Mouse (Mus musculus): Measurements from ENCODE around the gene Stub1.

Stub1 gene

DNA sequence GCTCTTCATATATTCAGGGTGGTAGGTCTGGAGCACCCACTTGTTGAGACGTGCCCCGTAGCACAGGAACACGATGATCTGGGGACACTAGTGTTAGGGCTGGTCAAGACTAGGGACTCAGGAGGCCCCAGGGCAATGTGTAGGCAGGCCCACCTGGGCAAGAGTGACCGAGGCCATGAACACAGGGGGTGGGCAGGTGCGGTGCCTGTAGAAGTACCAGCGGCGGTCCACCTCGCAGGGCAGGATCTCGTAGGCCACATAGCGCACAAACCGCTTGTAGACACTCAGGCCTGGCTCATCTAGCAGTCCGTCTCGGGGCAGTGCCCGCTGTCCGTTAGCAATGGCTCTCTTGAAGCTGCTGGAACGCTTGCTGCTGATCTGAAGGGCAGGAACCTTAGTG is 2.6 kb upstream of the Stub1 start:
- no peak for DNase-seq

DNA sequence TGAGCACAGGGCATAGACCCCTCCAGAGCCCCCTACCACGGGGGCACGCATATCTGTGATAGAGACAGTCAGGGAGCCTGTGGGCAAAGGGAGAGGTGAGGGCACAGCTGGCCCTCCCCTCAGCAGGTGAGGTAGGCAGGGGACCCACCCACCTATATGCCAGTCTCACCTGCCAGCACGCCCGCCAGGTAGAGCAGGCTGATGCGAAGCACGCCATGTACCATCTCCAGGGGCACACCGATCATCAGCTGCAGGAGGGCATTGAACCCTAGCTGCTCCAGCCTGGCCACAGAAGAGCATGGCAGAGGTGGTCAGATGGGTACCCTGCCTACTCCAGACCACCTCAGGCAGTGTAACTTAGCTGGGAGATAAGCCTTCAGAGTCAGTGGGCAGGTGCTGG is 2.1 kb upstream of the Stub1 start:
- DNase-seq = no peak

DNA sequence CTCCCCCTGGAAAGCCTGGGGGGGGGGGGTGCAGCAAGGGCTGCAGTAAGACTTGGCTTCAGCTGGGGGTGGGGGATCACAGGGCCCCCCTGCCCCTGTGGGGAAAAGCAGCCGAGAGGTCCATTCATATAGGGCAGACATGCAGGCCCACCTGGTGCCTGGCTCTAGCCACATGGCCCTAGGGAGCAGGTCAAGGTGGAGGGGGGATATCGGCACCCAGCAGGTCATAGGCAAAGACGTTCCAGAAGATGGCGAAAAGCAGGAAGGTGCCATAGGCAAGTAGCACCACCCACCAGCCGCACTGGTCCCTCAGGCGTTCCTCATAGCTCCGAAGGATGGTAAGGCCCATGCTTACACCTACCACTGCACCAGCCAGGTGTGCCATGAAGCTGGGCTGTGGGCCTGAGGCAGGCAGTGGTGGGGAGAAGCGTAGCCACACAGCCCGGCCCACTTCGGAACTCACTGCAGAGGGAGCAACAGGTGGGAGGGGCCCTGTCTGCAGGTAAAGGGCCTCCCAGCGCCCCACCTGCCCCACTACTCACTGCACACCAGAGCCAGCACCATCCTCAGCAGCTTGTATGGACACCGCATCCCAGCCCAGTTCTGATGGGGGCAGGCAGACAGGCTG is 1.5 kb upstream of the Stub1 start:
- DNase-seq = no peak

DNA sequence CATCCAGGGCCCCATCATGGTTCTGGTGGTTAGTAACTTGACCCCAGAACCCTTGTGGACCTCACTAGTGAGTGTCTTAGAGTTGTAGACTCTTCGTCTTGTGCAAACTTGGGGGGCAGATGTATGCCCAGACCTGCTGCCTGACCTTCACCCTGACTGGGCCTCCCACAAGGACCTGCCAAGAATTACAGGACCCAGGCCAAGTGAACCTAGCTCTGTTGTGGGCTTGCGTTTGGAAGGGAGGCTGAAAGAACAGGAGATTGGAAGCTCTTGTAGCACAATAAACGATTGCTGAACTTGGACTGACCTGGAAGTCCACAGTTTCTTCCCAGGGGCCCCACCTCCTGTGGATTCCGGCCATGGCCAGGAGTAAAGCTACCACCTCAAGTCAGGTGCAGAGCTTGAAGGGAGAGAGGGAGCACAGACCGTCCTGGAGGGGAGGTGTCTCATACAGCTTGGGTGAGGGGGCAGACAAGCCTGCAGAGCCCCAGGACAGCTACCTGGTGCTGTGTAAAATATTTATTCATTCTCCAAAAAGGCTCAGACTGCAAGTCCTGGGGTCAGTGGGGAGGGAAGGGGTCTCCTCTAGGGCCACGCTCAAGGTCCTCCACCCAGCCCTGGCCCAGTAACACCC is 874 bp upstream of the Stub1 start:
- no peak for DNase-seq

DNA sequence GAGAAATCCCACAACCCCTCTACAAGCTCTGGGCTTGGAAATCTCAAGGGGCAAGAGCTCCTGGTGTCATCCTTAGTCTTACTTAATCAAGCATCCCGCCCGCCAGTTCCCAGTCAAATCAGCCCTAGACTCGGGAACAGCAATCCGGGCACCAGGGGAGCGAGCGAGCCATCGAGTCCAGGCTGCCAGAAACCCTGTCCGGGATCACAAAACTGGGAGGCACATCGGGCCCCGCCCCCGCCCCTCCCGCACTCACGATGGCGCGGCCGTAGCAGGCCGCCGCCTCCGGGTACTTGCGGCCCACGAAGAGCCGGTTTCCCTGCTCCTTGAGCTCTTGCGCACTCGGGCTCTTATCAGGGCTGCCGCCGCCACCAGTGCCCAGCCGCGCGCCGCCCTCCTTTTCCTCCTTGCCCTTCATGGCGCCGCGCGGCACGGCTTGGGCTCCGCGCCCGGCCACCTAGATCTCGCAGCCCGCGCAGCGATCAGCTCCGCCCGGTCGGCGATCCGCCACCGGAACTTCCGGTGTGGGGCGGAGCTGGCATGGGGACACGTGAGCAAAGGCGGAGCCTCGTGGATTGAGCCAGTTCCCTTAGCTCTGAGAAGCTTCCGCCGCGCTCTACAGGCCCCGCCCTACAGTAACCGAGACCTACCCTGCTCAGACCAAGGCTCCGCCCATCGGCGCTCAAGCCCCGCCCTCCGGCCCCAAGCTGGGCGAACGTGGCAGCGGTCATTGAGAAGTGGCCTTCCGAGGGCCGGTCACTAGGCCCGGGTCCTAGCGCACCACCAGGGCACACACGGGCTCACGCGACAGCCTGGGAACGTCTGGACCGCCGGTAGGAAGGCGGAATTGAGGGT is 541 bp downstream of the Stub1 start:
- DNase-seq = peak; percentile 98

DNA sequence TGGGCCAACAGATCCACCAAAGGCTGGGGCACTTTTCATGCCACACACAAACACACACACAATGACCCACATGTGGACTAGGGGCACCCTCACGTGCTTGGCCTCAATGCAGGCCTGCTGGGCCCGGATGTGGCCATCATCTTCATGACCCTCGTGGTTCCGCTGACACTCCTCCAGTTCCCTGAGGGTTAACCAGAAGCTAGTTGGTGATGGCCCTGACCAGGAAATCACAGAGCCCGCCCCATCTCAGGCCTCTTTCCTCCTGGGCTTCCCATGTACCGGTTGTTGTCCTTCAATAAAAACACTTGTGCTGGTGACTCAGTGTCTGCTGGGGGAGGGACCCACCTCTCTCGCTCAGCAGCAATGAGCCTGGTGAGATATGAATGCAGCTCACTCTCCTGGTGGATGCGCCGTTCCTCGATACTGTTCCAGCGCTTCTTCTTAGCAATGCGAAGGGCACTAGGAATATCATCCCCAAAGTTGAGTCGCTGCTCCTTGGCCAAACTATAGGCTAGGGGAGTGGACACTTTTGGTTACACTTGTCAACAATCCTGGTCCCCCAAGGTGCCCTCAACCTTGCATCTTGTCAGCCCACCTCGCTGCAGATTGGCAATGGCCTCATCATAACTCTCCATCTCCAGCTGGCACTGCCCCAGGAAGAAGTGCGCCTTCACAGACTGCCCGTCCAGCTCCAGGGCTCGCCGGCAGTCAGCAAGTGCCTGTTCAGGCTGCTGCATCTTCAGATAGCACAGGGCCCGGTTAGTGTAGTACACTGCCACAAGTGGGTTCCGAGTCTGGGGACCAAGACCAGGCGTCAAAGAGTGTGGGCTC is 1.5 kb downstream of the Stub1 start:
- no peak for DNase-seq

DNA sequence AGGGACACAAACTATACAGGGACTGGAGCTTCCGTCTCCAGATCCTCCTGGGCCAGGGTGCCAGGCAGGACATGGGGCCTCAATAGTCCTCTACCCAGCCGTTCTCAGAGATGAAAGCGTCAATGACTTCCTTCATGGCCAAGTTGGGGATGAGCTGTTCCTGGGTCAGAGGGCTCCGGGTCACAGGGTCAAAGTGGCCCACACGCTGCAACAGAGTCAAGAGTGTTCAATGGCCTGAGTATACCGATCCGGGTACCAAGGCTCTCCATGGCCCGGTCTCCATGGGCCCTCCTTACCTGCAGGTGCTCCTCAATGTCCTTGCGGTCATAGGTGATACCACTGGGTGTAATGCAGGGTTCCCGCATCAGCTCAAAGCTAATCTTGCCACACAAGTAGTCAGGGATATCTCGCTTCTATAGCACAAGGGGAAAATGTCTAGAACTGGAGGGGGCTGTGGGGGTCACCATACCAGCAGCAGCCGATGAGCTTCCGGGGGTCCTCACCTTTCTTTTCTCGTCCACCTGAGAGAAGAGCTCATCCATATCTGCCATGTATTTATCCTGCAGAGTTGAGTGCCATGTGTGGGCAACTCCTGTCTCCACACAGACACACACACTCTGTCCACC is 2.3 kb downstream of the Stub1 start:
- no peak for DNase-seq

DNA sequence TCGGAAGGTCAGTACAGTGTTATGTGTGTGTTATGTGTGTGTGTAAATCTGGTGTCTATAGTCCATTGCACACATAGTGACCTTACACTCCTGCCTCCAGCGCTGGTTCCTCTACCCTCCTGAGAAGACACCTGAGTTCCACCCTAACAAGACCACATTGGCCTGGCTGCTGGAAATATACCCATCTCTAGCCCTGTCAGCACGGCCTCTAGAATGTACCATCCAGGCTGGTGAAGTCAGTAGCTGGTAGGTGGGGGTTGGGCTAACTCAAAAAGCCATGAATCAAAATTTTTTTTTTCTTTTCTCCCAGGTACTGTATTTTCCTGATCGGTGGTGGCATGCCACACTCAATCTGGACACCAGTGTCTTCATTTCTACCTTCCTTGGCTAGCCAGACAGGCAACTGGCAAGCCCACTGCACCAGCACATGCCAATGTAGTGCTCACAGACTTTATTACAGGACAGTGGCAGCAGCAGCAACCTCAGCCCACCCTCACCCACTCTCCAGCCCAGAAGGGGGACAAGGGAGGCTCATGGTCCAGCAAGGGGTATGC is 2.9 kb downstream of the Stub1 start:
- DNase-seq = no peak

DNA sequence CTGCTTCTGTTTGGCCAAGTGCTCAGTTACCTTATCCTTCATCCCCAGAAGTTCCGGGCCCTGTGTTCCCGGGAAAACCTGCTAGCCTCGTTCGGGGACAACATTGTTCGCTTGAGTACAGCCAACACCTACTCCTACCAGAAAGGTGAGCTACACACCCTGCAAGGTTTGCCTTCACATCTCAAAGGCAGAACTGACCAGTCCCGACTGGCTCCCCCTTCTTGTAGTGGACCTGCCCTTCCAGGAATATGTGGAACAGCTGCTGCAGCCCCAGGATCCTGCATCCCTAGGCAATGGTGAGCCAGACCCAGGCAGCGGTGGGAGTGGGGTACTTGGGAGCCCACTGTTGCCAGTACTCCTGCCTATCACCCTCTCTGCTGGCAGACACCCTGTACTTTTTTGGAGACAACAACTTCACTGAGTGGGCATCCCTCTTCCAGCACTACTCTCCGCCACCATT is 3.6 kb downstream of the Stub1 start:
- no peak for DNase-seq

DNA sequence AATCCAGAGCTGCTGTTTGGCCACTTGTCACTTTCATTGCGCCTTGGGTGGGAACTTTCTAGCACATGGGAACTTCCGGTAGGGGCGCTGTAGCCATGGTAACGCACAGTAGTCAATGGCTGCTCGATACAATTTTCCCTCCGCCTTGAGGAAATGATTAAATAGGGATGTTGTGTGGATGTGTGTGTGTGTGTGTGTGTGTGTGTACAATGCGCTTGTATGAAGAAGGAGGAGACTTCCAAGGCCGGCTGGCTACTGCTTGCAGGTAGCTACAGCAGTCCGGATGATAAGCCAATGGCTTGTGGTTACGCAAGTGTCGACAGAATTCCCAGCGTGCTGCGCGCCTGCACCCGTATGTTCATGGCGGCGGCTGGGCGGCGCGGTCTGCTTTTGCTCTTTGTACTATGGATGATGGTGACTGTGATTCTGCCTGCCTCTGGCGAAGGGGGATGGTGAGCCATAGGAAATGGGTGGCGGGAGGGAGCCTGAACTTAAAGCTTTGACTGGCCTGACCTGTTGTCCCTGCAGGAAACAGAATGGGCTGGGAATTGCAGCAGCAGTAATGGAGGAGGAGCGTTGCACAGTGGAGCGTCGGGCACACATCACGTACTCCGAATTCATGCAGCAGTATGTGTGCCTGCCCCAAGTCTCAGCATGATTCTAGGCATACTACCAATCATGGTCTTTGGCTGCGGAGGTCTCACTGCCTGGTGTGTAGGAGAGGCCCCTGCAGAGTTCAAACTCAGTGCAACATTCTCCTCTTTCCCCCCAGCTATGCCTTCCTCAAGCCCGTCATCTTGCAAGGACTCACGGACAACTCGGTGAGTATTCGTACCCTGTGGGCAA is 4.3 kb downstream of the Stub1 start, which contains the start of gene Jmjd8:
Gene Jmjd8 (plus strand): TSS at position 156 of the 846 bp plus-strand sequence.
- peak; percentile 70 to 71 for DNase-seq

DNA sequence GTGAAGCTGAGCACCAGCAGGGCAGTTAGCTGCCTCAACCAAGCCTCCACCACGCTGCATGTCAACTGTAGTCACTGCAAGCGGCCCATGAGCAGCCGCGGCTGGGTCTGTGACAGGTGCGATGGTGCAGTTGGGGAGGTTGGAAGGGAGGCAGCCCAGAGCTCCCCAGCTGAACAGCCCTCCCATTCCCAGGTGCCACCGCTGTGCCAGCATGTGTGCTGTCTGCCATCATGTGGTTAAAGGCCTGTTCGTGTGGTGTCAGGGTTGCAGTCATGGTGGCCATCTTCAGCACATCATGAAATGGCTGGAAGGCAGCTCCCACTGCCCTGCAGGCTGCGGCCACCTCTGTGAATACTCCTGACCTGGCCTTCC is 5.0 kb downstream of the Stub1 start:
- DNase-seq = no peak

DNA sequence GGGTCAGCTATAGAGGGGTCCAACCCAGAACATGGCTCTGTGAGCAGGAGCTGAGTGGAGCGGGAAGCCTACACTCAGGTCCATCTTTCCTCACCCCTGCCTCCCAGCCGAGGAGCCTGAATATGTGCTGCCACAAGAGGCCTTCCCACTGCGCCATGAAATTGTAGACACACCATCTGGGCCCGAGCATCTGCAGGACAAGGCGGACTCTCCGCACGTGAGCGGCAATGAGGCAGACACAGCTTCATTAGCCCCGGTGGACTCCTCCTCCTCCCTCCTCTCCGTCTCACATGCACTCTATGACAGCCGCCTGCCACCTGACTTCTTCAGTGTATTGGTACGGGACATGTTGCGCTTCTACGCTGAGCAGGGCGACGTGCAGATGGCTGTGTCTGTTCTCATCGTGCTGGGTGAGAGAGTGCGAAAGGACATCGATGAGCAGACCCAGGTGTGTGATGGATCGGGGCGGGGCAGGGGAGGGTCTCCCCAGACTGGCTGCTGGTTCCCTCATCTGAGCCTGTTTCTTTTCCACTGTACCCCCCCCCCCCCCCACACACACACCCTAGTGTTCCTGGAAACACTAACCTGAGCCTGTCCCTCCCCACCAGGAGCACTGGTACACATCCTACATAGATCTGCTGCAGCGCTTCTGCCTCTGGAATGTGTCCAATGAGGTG is 5.5 kb downstream of the Stub1 start:
- DNase-seq = no peak

DNA sequence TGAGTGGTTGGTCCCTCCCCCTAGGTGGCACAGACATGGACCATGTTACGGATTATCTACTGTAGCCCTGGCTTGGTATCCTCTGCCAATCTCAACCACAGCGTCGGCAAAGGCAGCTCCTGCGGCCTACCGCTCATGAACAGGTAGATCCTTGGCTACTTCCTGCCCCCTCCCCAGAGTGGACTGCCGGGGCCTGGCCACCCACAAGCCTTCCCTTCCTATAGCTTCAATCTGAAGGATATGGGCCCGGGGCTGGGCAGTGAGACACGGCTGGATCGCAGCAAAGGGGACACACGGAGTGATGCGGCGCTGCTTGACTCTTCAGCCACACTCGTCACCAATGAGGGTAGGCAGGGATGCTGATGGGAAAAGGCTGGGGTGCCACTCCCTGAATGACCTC is 6.2 kb downstream of the Stub1 start:
- no peak for DNase-seq

DNA sequence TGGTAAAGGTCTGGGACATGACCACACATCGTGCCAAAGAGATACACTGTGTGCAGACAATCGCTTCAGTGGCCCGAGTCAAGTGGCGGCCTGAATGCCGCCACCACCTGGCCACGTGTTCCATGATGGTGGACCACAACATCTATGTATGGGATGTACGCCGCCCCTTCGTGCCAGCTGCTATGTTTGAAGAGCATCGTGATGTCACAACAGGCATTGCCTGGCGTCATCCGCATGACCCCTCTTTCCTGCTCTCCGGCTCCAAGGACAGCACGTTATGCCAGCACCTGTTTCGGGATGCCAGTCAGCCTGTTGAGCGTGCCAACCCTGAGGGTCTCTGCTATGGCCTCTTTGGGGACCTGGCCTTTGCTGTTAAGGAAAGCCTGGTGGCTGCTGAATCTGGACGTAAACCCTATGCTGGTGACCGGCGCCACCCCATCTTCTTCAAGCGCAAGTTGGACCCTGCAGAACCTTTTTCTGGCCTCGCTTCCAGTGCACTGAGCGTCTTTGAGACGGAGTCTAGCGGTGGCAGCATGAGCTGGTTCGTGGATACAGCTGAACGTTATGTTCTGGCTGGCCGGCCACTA is 7.1 kb downstream of the Stub1 start:
- DNase-seq = no peak

DNA sequence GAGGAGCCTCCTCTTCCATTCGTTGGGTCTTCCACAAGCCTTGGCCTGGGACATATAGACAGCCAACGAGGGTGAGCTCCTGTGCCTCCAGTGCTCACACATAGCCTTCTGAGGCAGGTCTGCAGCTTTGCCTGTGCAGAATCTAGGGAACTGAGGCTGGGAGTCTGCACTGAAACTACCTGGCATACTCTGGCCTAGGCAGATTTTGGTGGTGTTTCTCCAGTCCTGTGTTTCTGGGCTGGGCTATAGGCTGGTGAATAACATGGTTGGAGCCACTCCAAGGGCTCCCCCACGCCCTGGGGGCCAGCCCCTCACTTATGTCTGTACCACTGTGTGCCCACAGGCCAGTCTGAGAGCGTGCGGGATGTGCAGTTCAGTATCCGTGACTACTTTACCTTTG is 7.9 kb downstream of the Stub1 start:
- DNase-seq = no peak

DNA sequence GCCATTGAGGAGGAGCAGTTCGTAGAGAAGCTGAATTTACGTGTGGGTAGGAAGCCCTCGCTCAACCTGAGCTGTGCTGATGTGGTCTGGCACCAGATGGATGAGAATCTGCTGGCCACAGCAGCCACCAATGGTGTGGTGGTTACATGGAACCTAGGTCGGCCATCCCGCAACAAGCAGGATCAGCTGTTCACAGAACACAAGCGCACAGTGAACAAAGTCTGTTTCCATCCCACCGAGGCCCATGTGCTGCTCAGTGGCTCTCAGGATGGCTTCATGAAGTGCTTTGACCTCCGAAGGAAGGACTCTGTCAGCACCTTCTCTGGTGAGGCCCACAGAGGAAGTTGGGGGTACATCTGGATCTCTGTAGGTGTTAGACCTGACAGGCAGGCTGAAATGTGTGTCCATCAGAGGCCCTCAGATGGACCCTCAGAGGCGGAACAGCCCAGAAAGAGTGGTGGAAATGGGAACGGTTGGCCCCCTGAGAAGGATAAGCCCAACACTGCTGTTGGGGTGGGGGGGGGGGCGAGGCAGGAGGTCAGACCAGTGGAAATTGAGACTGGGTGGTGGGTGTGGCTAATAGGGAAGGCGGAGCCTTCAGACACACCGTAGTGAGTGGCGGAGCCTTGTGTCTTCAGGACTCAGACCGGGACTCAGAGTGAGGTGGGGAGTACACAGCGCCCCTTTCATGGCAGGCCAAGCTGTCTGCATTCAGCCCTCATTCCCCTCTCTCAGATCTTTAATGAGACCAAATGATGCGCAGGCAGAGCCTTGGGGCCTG is 8.7 kb downstream of the Stub1 start:
- DNase-seq = no peak

DNA sequence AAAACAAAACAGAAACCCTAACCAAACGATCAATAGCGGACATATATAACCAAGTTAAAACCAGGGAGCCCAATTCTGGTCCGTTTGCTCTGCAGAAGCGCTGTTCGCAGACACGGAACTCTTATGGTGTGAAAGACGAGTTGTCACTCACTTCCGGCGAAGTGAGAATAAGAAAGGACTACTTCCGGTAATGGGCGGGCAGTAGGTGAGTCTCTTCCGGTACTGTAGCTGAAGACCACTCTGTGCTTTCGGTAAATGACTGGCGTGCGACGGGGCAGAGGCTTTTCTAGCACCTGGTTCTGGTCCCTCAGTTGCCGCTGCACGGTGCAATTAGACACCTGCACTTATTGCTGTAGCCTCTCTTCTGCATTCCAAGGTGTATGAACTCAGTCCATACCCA is 9.8 kb downstream of the Stub1 start, which contains the start of gene Wdr24:
Gene Wdr24 (plus strand): TSS at position 176 of the 400 bp plus-strand sequence.
- peak; percentile 80 to 83 for DNase-seq

DNA sequence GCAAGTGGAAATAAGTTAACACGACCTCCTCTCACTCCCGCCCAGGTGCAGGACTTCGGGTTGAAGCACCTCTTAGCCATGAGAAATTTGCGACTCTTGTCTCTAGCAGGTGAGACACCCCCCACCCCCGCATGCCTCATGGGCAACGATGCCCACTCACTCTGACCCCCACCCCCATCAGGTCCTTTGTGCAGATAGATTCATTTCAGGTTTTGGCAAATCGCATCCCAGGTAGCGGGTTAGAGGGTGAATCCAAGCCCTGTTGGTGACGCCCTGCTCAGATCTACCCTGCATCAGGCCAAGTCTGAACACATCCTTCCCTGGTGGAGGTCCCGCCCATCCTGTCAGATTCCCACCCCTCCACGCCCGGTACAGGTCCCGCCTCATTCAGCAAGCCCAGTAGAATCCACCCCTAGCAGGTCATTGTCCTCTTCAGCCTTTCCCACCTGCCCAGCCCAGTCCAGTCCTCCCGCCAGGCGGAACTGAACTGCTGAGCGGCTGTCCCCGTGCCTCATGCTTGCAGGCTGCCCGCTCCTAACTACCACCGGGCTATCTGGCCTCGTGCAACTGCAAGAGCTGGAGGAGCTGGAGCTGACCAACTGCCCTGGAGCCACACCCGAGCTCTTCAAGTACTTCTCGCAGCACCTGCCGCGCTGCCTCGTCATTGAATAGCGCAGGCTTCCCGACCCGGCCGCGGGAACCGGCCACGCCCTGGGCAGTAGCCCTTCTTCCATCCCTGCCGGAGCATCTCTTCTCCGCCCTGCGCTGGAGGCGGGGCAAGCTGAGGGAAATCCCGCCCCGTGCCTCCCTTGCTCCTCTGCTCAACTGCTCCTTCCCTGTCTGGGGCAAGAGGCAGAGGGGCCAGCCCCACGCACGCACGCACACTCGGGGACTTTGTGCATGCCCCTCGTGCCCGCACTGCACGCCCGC is 14.1 kb downstream of the Stub1 start:
- no peak for DNase-seq

Measured in B cell, adult 2 months (primary cell).